Mouse (Mus musculus) ZHBTc4 (cell line): ENCODE data around the gene Rbpjl.
A peak's percentile ranks its signal among the peaks of the same experiment; 100 is the strongest.

Experiments
- DNase-seq: peaks from one replicate; pipeline ENCODE4 v3.0.0-alpha.2; 2011; ENCODE audit warnings: low read depth, low spot score

The Rbpjl gene

GRCm38 (mm10) chr2:164429881-164430615 is 27.1 kb downstream of the Rbpjl start:
- DNase-seq = peak; percentile 51

- peak; percentile 77 for DNase-seq
Measured at GRCm38 (mm10) chr2:164430697-164431096, 27.8 kb downstream of the Rbpjl start.

- no peak for DNase-seq
Measured at GRCm38 (mm10) chr2:164431676-164432465, 28.9 kb downstream of the Rbpjl start.

- DNase-seq = no peak
Measured at GRCm38 (mm10) chr2:164432541-164433191, 29.7 kb downstream of the Rbpjl start.

- peak; percentile 68 for DNase-seq
Measured at GRCm38 (mm10) chr2:164433278-164433895, 30.4 kb downstream of the Rbpjl start.

- DNase-seq = no peak
Measured at GRCm38 (mm10) chr2:164434681-164435080, 31.7 kb downstream of the Rbpjl start.

GRCm38 (mm10) chr2:164435216-164436090 is 32.5 kb downstream of the Rbpjl start:
- peak; percentile 53 for DNase-seq

- DNase-seq = no peak
Measured at GRCm38 (mm10) chr2:164436215-164436913, 33.4 kb downstream of the Rbpjl start.

- DNase-seq = no peak
Measured at GRCm38 (mm10) chr2:164436961-164437360, 34.0 kb downstream of the Rbpjl start.

- no peak for DNase-seq
Measured at GRCm38 (mm10) chr2:164437710-164438109, 34.8 kb downstream of the Rbpjl start.

- DNase-seq = no peak
Measured at GRCm38 (mm10) chr2:164438257-164438656, 35.3 kb downstream of the Rbpjl start.

GRCm38 (mm10) chr2:164439001-164439421 is 36.1 kb downstream of the Rbpjl start:
- DNase-seq = no peak

GRCm38 (mm10) chr2:164440314-164440713 is 37.4 kb downstream of the Rbpjl start:
- DNase-seq = no peak

GRCm38 (mm10) chr2:164441155-164441554 is 38.2 kb downstream of the Rbpjl start:
- no peak for DNase-seq

- no peak for DNase-seq
Measured at GRCm38 (mm10) chr2:164441731-164442130, 38.8 kb downstream of the Rbpjl start.

GRCm38 (mm10) chr2:164442315-164443050 is 39.5 kb downstream of the Rbpjl start:
- no peak for DNase-seq

GRCm38 (mm10) chr2:164443051-164443437 is 40.1 kb downstream of the Rbpjl start:
- peak; percentile 96 for DNase-seq

GRCm38 (mm10) chr2:164443460-164444000 is 40.6 kb downstream of the Rbpjl start, which contains the start of gene Sdc4:
Sdc4 (minus strand) TSS chr2:164443887.
- DNase-seq = no peak

- DNase-seq = no peak
Measured at GRCm38 (mm10) chr2:164444701-164445100, 41.8 kb downstream of the Rbpjl start.
